In the genomic region with DNA sequence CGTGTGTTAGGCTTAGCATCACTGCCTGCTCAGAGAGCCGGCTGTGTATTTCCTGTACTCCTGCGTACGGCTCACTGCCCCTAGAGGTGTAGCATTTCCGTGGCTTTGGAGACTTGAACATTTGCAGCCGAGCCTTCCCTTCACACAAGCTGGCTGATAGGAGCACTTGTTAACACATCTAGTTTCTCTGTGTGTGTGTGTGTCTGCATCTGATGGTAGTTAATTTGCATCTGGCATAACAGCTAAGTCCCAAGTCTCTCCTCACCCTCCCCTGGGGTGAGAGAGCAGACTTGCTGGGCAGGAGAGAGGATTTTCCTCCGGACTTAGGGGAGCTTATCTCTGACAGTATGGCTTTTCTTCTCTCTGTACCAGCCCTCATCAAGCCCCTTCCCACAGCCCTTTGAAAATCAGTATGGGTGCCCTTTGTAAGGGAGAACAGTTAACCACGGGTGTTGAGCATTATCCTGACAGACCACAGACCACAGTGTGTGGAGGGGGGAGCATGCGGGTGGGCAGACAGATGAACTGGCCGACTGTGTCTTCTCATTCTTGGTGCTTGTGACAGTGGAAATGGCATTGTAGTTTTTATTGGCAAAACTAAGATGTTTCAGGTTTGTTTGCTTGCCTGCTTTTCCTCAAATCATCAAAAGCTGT, we compare ENCODE assay signal across 8 mouse cellular contexts.
DNase-seq lines count a peak whose midpoint lies in the region; ATAC-seq and TF ChIP-seq lines count a peak whose summit lies in the region.

No protein-coding gene starts in this region.

- H3K4me3 ChIP-seq in forebrain, embryonic 16.5 days (replicated peaks; ENCODE audit: low read length): no peak overlapping the region
- no peak overlapping the region for H3K4me3 ChIP-seq in hindbrain, postnatal 0 days (ENCODE audit: low read length)
- H3K4me3 ChIP-seq in neural tube, embryonic 12.5 days: no peak overlapping the region

- H3K9ac ChIP-seq in forebrain, embryonic 16.5 days (replicated peaks; ENCODE audit: low read depth, low read length): no peak overlapping the region
- H3K9ac ChIP-seq in hindbrain, postnatal 0 days (replicated peaks; ENCODE audit: low read length): peak overlapping the region; percentile 30; the same call in 1 of the 2 replicates
- H3K9ac ChIP-seq in neural tube, embryonic 12.5 days: no peak overlapping the region

- DNase-seq in frontal cortex, postnatal 25 days (ENCODE audit: low spot score in 2 of 2): no peak
- peak; percentile 39 for DNase-seq in hindbrain, postnatal 0 days (ENCODE audit: low spot score)
- no peak for DNase-seq in layer of hippocampus, postnatal 10 days (ENCODE audit: low spot score in 2 of 2)
- DNase-seq in left cerebral cortex, postnatal 36 days (ENCODE audit: low spot score in 2 of 2): no peak
- no peak for DNase-seq in layer of hippocampus, adult 11-12 months (ENCODE audit: low spot score)

- 0 out of 2 replicates have a peak overlapping the region, but pooled peaks have one; percentile 50 for H3K4me2 ChIP-seq in forebrain, embryonic 16.5 days (ENCODE audit: low read length)
- peak overlapping the region; percentile 63 for H3K4me2 ChIP-seq in hindbrain, postnatal 0 days (ENCODE audit: low read depth, low read length)
- peak overlapping the region; percentile 64 for H3K4me2 ChIP-seq in neural tube, embryonic 12.5 days (replicated peaks)

- no peaks in the 10 kb centered on the region for H3K27me3 ChIP-seq in forebrain, embryonic 16.5 days (replicated peaks; ENCODE audit: control insufficient read depth, insufficient read depth, low read length)
- no peaks in the 10 kb centered on the region for H3K27me3 ChIP-seq in hindbrain, postnatal 0 days (ENCODE audit: insufficient read depth, low read length)
- H3K27me3 ChIP-seq in neural tube, embryonic 12.5 days (replicated peaks): peaks cover 11% of the 10 kb centered on the region; the same call in 1 of the 2 replicates

- peak; percentile 58 for ATAC-seq in frontal cortex, adult (ENCODE audit: low TSS enrichment)
- 0 out of 2 replicates have a peak, but pooled peaks have one; percentile 19 for ATAC-seq in forebrain, embryonic 16.5 days
- peak; percentile 69 for ATAC-seq in hindbrain, postnatal 0 days
- ATAC-seq in neural tube, embryonic 12.5 days (ENCODE audit: low FRiP score, low read depth): no peak

- TF ChIP-seq CTCF in hindbrain, postnatal 0 days (IDR thresholded peaks at IDR 0.05; ENCODE audit: low read depth): peak; percentile 22; the same call in 1 of the 2 replicates

- intact Hi-C loops in left cerebral cortex, postnatal 36 days (cut with DNase I): no loop called here

- H3K36me3 ChIP-seq in forebrain, embryonic 16.5 days (ENCODE audit: control insufficient read depth, insufficient read depth): no peaks in the 10 kb centered on the region
- H3K36me3 ChIP-seq in hindbrain, postnatal 0 days (ENCODE audit: insufficient read depth, low read length): no peaks in the 10 kb centered on the region
- no peaks in the 10 kb centered on the region for H3K36me3 ChIP-seq in neural tube, embryonic 12.5 days

- WGBS in forebrain, embryonic 16.5 days: 14% methylated on average over 10 of the region's 10 CpGs
- WGBS in hindbrain, postnatal 0 days: 17% methylated on average over 10 of the region's 10 CpGs
- WGBS in neural tube, embryonic 12.5 days: 17% methylated on average over 10 of the region's 10 CpGs

- no peaks in the 10 kb centered on the region for H3K9me3 ChIP-seq in forebrain, embryonic 16.5 days (ENCODE audit: control insufficient read depth, low read length)
- no peaks in the 10 kb centered on the region for H3K9me3 ChIP-seq in hindbrain, postnatal 0 days (ENCODE audit: low read length)
- H3K9me3 ChIP-seq in neural tube, embryonic 12.5 days: no peaks in the 10 kb centered on the region

- H3K4me1 ChIP-seq in forebrain, embryonic 16.5 days (replicated peaks; ENCODE audit: control insufficient read depth, insufficient read depth, low read length): peaks cover 18% of the 10 kb centered on the region
- H3K4me1 ChIP-seq in hindbrain, postnatal 0 days (ENCODE audit: insufficient read depth, low read length): peaks cover 6% of the 10 kb centered on the region; the same call in 1 of the 2 replicates
- peaks cover 17% of the 10 kb centered on the region for H3K4me1 ChIP-seq in neural tube, embryonic 12.5 days

- no peak overlapping the region for H3K27ac ChIP-seq in forebrain, embryonic 16.5 days (ENCODE audit: low read length)
- no peak overlapping the region for H3K27ac ChIP-seq in hindbrain, postnatal 0 days
- H3K27ac ChIP-seq in neural tube, embryonic 12.5 days: no peak overlapping the region
